Mouse (Mus musculus): ENCODE results near the gene Desi2. TPM values are rescaled to one million over a fixed set of nuclear protein-coding genes. Genes with fewer than 3 reads are reported as not detected.
"Not testable (repeated sequence)": the region's sequence is repeated elsewhere in the genome, so short reads cannot be mapped to it uniquely, and the experiment has no call there.

The Desi2 gene
- polyA plus RNA-seq, 1 experiment from 2014 or later: 22.1 TPM

DNA sequence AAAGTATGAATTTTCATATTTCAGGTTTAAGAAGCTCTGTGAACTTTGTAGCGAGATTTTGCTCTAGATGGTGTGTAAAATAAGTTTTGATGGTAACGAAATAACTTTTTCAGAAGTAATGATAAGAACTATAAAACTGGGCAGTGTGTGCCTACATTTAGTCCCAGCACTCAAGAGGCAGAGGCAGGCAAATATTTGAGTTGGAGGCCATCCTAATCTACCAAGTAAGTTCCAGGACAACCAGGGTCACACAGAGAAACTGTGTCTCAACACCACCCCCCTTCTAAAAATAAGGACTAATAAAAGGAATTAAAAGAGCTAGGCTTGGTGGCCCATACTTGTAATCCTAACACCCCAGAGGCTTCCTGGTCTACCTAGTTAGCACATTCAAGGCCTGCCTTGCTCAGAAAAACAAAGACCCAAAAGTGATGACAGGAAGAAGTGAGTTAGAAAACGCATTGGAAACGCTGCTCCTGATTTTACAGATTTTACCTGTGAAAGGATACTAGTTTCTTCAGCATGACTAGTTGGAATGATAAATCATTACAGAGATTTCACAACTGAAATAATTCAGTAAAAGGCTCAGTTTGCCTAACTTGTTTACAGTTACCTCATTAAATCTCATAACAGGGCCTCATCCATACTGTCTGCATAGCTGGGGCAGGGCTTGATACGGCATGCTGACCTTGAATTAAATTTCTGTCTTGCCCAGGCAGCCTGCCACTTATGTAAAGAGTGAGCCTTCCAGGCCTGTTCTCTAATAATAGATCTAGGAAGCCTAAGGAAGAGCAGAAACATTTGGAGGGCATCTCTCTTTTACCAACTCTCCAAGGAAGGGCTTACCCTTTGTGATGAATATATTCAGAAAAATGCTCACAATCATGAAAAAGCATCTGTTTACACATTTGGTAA, 32.2 kb downstream of the Desi2 start:
- ATAC-seq (ENCODE audit: insufficient number of reproducible peaks, insufficient read depth, low FRiP score, low TSS enrichment, low read depth): no peak
- no peaks in the 10 kb centered on the region; the same call in 1 of the 2 replicates for H3K4me1 ChIP-seq (replicated peaks)
- no peak overlapping the region for H3K4me2 ChIP-seq
- no peaks in the 10 kb centered on the region for H3K9me3 ChIP-seq
- H3K9ac ChIP-seq (replicated peaks): no peak overlapping the region
- no peaks in the 10 kb centered on the region for H3K27me3 ChIP-seq
- H3K36me3 ChIP-seq: no peaks in the 10 kb centered on the region
- H3K27ac ChIP-seq: no peak overlapping the region
- no peak overlapping the region for H3K4me3 ChIP-seq (replicated peaks)
- WGBS: 81% methylated on average over 5 of the region's 5 CpGs

DNA sequence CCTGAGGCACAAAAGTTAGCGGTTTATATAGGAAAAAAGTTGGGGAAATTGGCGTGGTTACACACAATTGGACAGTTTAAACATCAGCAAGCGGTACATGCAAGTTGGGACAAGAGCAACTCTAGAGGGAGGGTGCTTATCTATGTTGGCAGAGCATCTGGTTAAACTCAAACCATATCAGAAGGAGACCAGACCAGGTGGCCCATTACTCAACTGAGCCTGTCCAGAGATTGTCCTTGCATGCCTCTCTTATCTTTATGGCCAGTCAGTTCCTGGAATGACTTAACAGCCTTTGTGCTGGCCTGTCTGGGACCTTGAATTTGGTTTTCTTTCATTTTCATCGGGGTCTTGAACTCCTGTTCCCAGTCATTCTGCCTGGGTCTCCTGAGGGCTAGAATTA, 41.7 kb downstream of the Desi2 start:
- Histone ChIP-seq H3K9me3 (peaks cover 25% of the 10 kb centered on the region), H3K36me3 (peaks cover 29% of the 10 kb centered on the region)
- not testable (repeated sequence) for H3K4me3 ChIP-seq (replicated peaks); ATAC-seq (ENCODE audit: insufficient number of reproducible peaks, insufficient read depth, low FRiP score, low TSS enrichment, low read depth); H3K9ac ChIP-seq (replicated peaks); H3K4me2 ChIP-seq; H3K27ac ChIP-seq; H3K27me3 ChIP-seq; H3K4me1 ChIP-seq (replicated peaks)
- 93% methylated on average over 4 of the region's 4 CpGs for WGBS

DNA sequence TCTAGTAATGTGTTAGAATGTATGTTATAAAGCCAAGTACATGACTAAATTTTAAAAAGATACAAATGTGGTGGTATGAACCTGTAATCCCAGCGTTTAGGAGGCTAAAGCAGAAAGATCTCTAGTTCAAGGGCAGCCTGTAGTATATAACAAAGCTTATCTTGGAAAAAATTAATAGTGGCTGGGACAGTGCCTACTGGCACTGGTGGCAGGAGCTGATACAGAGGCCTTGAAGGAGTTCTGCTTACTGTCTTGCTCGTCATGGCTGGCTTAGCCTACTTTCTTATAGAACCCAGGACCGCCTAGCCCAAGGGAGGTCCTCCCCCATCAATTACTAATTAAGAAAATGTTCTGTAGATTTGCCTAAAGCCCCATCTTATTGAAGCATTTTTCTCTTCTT, 46.9 kb downstream of the Desi2 start:
- Histone ChIP-seq H3K9me3 (no peaks in the 10 kb centered on the region), H3K4me2 (no peak overlapping the region), H3K27me3 (no peaks in the 10 kb centered on the region), H3K27ac (no peak overlapping the region), H3K9ac (replicated peaks) (no peak overlapping the region), H3K4me3 (replicated peaks) (no peak overlapping the region), H3K4me1 (replicated peaks) (no peaks in the 10 kb centered on the region), H3K36me3 (peaks cover 6% of the 10 kb centered on the region)
- ATAC-seq (ENCODE audit: insufficient number of reproducible peaks, insufficient read depth, low FRiP score, low TSS enrichment, low read depth): no peak
- 84% methylated on average over 3 of the region's 3 CpGs for WGBS

DNA sequence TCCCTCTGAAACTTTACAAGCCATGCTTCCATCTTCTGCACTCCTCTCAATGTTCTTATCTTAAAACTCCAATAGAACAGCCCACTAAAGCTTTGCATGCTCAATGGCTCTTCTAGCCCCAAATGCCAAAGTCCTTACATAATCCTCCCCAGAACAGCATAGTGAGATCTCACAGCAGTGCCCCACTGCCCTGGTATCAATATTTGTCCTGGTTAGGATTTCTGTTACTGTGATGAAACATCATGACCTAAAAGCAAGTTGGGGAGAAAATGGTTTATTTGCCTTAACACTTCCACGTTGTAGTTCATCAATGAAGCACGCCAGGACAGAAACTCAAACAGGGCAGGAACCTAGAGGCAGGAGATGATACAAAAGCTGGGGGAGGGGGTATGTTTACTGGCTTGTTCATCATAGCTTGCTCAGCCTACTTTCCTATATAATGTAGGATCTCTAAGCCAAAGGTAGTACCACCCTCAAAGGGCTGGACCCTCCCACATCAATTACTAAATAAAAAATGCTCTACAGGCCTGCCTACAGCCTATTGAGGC, 48.8 kb downstream of the Desi2 start:
- H3K4me3 ChIP-seq (replicated peaks): no peak overlapping the region
- no peak overlapping the region for H3K9ac ChIP-seq (replicated peaks)
- no peak overlapping the region for H3K4me2 ChIP-seq
- no peaks in the 10 kb centered on the region for H3K27me3 ChIP-seq
- 84% methylated on average over 2 of the region's 2 CpGs for WGBS
- no peak for ATAC-seq (ENCODE audit: insufficient number of reproducible peaks, insufficient read depth, low FRiP score, low TSS enrichment, low read depth)
- H3K9me3 ChIP-seq: no peaks in the 10 kb centered on the region
- H3K27ac ChIP-seq: no peak overlapping the region
- H3K36me3 ChIP-seq: peaks cover 8% of the 10 kb centered on the region; the same call in 1 of the 2 replicates
- no peaks in the 10 kb centered on the region for H3K4me1 ChIP-seq (replicated peaks)

DNA sequence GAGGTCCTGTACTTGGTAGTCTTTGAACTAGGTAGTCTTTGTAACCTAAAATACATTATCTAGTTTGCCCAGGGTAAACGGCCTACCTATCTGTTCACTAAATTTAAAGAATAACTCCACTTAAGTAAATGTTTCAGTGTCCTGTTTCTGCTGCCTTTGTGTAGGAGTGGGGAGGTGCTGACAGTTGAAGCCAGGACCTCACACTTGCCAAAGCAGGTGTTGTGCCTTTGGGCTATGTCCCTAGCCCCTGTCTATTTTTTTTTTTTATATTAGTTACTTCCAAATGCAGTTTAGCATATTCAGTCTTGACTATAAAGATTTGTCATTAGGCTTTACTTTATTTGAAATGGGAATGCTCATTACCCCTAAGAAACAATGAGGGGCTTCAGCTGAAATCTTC, 51.5 kb downstream of the Desi2 start:
- ATAC-seq (ENCODE audit: insufficient number of reproducible peaks, insufficient read depth, low FRiP score, low TSS enrichment, low read depth): no peak
- no peaks in the 10 kb centered on the region for H3K27me3 ChIP-seq
- H3K4me2 ChIP-seq: no peak overlapping the region
- 94% methylated on average over 1 of the region's 1 CpGs for WGBS
- H3K36me3 ChIP-seq: peaks cover 10% of the 10 kb centered on the region; the same call in 1 of the 2 replicates
- H3K9me3 ChIP-seq: no peaks in the 10 kb centered on the region
- H3K4me3 ChIP-seq (replicated peaks): no peak overlapping the region
- H3K27ac ChIP-seq: no peak overlapping the region
- no peaks in the 10 kb centered on the region for H3K4me1 ChIP-seq (replicated peaks)
- no peak overlapping the region for H3K9ac ChIP-seq (replicated peaks)

DNA sequence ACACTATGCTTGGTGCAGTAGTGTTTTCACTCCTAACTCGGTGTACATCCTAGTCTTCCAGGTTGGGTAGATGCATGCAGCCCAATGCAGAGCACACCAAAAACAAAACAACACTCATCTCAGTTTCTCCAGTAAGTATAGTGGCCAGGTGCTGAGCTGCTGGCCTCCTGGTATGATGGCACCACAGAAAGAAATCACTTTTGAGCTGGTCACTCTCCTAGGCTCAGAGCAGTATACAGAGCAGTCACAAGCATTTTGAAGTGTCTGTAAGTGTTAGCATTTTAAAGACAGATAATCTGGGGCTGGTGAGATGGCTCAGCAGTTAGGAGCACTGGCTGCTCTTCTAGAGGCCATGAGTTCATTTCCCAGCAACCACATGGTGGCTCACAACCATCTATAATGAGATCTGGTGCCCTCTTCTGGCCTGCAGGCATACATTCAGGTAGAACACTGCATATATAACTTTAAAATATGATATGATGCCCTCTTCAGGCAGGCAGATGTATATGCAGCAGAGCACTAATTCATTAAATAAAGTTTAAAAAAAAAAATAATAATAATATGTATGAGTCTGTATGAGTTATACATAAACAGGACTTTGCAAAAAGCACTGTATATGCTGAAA, 54.8 kb downstream of the Desi2 start:
- Histone ChIP-seq H3K36me3 (peaks cover 24% of the 10 kb centered on the region), H3K27me3 (no peaks in the 10 kb centered on the region), H3K9me3 (no peaks in the 10 kb centered on the region), H3K4me2 (no peak overlapping the region), H3K9ac (replicated peaks) (no peak overlapping the region), H3K27ac (no peak overlapping the region), H3K4me1 (replicated peaks) (no peaks in the 10 kb centered on the region), H3K4me3 (replicated peaks) (no peak overlapping the region)
- WGBS: 91% methylated on average over 1 of the region's 1 CpGs
- ATAC-seq (ENCODE audit: insufficient number of reproducible peaks, insufficient read depth, low FRiP score, low TSS enrichment, low read depth): no peak

DNA sequence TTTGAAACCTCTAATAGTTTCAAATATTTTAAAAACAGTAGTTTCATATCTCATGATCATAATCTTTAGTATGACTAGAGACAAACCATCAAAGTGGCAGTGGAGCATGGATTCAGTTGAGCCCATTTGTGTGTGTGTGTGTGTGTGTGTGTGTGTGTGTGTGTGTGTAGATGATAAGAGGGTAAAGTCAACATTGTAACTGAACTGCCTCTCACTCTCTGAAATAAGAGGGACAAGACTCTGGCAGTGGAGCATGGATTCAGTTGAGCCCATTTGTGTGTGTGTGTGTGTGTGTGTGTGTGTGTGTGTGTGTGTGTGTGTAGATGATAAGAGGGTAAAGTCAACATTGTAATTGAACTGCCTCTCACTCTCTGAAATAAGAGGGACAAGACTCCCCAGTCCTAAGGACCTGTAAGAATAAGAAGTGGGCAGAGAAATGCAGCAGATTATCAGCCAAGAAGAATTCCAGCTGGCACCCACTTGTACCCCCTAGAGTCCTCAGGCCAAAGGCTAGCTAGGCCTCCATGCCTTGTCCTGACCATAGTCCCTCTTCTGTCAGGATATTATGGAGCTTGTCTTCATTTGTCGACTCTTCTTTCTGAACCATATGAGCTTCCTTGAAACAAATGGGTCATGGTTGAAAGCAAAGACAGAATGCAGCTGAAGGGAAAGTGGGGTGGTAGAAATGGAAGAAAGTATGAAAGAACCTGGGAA, 61.0 kb downstream of the Desi2 start:
- no peaks in the 10 kb centered on the region for H3K27me3 ChIP-seq
- H3K4me1 ChIP-seq (replicated peaks): no peaks in the 10 kb centered on the region
- H3K9ac ChIP-seq (replicated peaks): no peak overlapping the region
- H3K4me3 ChIP-seq (replicated peaks): no peak overlapping the region
- H3K9me3 ChIP-seq: no peaks in the 10 kb centered on the region
- no peak overlapping the region for H3K27ac ChIP-seq
- H3K4me2 ChIP-seq: no peak overlapping the region
- H3K36me3 ChIP-seq: peaks cover 21% of the 10 kb centered on the region
- WGBS: 96% methylated on average over 1 of the region's 1 CpGs
- ATAC-seq (ENCODE audit: insufficient number of reproducible peaks, insufficient read depth, low FRiP score, low TSS enrichment, low read depth): no peak

DNA sequence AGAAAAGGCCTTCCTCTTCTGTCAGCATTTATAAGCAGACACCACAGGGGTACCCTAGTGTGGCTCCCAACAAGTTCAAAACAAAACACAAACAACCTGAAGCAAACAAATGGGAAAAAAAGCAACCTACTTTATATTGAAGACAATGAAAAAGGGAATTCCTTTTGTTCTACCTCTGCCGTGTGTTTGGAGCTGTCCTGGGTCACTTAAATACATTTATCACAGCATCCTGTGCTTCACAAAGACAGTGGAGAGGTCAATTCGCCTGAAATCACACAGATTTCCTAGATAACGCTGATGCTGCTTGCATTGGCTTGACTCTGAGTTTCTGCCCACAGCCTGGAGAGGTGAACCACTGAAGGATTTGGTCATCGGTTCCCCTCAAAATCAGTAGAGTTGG, 67.4 kb downstream of the Desi2 start:
- no peak overlapping the region for H3K4me2 ChIP-seq
- no peak overlapping the region for H3K9ac ChIP-seq (replicated peaks)
- no peaks in the 10 kb centered on the region for H3K4me1 ChIP-seq (replicated peaks)
- H3K9me3 ChIP-seq: no peaks in the 10 kb centered on the region
- no peak overlapping the region for H3K27ac ChIP-seq
- WGBS: 89% methylated on average over 4 of the region's 4 CpGs
- peaks cover 16% of the 10 kb centered on the region for H3K36me3 ChIP-seq
- no peaks in the 10 kb centered on the region for H3K27me3 ChIP-seq
- no peak overlapping the region for H3K4me3 ChIP-seq (replicated peaks)
- ATAC-seq (ENCODE audit: insufficient number of reproducible peaks, insufficient read depth, low FRiP score, low TSS enrichment, low read depth): no peak

DNA sequence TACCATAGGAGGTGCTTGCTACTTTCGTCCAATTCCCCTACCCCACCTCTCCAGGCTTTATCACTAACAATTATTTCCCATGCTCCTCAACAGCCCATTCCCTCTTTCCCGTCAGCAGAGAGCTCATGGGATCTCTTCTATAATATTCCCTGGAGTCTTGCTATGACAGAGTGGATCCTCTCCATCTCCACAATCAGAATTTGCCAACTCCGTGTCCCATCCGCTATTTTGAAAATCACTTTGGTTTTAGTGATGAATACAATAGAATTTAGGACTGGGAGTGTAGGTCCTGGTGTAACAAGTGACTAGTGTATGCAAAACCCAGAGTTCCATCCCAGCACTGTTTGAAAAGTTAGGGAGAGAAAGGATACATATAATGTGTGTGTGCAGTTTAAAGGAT, 69.1 kb downstream of the Desi2 start:
- WGBS: 95% methylated on average over 4 of the region's 4 CpGs
- no peak overlapping the region for H3K27ac ChIP-seq
- no peak overlapping the region for H3K9ac ChIP-seq (replicated peaks)
- no peaks in the 10 kb centered on the region for H3K27me3 ChIP-seq
- H3K4me3 ChIP-seq (replicated peaks): no peak overlapping the region
- H3K4me1 ChIP-seq (replicated peaks): no peaks in the 10 kb centered on the region
- no peak overlapping the region for H3K4me2 ChIP-seq
- no peak for ATAC-seq (ENCODE audit: insufficient number of reproducible peaks, insufficient read depth, low FRiP score, low TSS enrichment, low read depth)
- H3K36me3 ChIP-seq: peaks cover 10% of the 10 kb centered on the region
- H3K9me3 ChIP-seq: no peaks in the 10 kb centered on the region

DNA sequence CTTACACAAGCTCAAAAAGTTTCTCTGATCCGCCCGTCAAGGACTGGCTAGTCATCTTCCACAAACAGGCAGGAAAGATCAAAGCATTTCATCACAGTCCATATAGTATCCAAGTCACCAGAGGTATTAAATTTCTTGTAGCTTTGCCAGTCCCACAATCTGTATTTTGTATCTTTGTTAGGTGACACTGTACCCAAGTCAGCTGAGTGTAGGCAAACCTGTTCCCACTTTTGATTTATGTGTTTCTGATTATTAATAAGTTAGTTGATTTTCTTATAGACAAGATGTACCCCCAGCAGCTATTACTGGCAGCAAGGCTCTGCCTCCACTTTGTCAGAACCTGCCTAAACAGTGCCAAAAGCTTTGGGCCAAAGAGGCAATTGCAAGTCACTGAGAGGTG, 71.6 kb downstream of the Desi2 start:
- WGBS: 84% methylated on average over 2 of the region's 2 CpGs
- no peak overlapping the region for H3K4me2 ChIP-seq
- no peak overlapping the region for H3K27ac ChIP-seq
- peaks cover 10% of the 10 kb centered on the region for H3K36me3 ChIP-seq
- ATAC-seq (ENCODE audit: insufficient number of reproducible peaks, insufficient read depth, low FRiP score, low TSS enrichment, low read depth): no peak
- no peaks in the 10 kb centered on the region for H3K9me3 ChIP-seq
- H3K4me1 ChIP-seq (replicated peaks): no peaks in the 10 kb centered on the region
- no peak overlapping the region for H3K9ac ChIP-seq (replicated peaks)
- no peaks in the 10 kb centered on the region for H3K27me3 ChIP-seq
- no peak overlapping the region for H3K4me3 ChIP-seq (replicated peaks)

DNA sequence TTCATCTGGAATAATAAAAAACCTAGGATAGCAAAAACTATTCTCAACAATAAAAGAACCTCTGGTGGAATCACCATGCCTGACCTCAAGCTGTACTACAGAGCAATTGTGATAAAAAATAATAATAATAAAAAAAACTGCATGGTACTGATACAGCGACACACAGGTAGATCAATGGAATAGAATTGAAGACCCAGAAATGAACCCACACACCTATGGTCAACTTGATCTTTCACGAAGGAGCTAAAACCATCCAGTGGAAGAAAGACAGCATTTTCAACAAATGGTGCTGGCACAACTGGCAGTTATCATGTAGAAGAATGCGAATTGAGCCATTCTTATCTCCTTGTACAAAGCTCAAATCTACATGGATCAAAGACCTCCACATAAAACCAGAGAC, 78.2 kb downstream of the Desi2 start:
- H3K4me3 ChIP-seq (replicated peaks); H3K4me2 ChIP-seq; H3K36me3 ChIP-seq; H3K27ac ChIP-seq; H3K9ac ChIP-seq (replicated peaks); H3K27me3 ChIP-seq; ATAC-seq (ENCODE audit: insufficient number of reproducible peaks, insufficient read depth, low FRiP score, low TSS enrichment, low read depth); H3K9me3 ChIP-seq; H3K4me1 ChIP-seq (replicated peaks): not testable (repeated sequence)
- WGBS: 94% methylated on average over 3 of the region's 3 CpGs
